Mouse (Mus musculus): ENCODE measurements around the gene Coro1a. TPM values are rescaled to one million over a fixed set of nuclear protein-coding genes. Genes with fewer than 3 reads are reported as not detected.
"Not testable (repeated sequence)": the region's sequence is repeated elsewhere in the genome, so short reads cannot be mapped to it uniquely, and the experiment has no call there.

Gene Coro1a
- polyA plus RNA-seq, 1 experiment from 2014 or later: 35.1 TPM

GRCm38 (mm10) chr7:126695210-126695611 lies 12.4 kb downstream of the Coro1a start, which contains the start of gene Bola2:
Gene Bola2 (plus strand): TSS chr7:126695401.
- under 1% methylated on average over 31 of the region's 31 CpGs for WGBS
- peak; percentile 47 for ATAC-seq (replicated peaks; ENCODE audit: low FRiP score, low TSS enrichment, low read depth)

GRCm38 (mm10) chr7:126694441-126695051 lies 13.0 kb downstream of the Coro1a start:
- H3K4me1 ChIP-seq (replicated peaks; ENCODE audit: control insufficient read depth, insufficient read depth, low read length): peaks cover 8% of the 10 kb centered on the region
- WGBS: 46% methylated on average over 10 of the region's 10 CpGs
- DNase-seq (ENCODE audit: low spot score): no peak
- H3K27me3 ChIP-seq (replicated peaks; ENCODE audit: control insufficient read depth, insufficient read depth, low read length): no peaks in the 10 kb centered on the region
- no peak for ATAC-seq (replicated peaks; ENCODE audit: low FRiP score, low TSS enrichment, low read depth)
- H3K36me3 ChIP-seq (ENCODE audit: control insufficient read depth, insufficient read depth, low read length): peaks cover 27% of the 10 kb centered on the region
- no peaks in the 10 kb centered on the region for H3K9me3 ChIP-seq (ENCODE audit: control insufficient read depth, low read length)
- H3K27ac ChIP-seq (ENCODE audit: low read depth): no peak overlapping the region
- H3K4me3 ChIP-seq (ENCODE audit: low read depth, low read length): peak overlapping the region; percentile 63
- H3K9ac ChIP-seq (ENCODE audit: low read length): peak overlapping the region; percentile 79; the same call in 1 of the 2 replicates
- peak overlapping the region; percentile 63 for H3K4me2 ChIP-seq (ENCODE audit: low read length)

More at GRCm38 (mm10) chr7:126695210-126695611, 12.4 kb downstream of the Coro1a start, which contains the start of gene Bola2:
- Histone ChIP-seq H3K9ac (ENCODE audit: low read length) (peak within 1 kb of the TSS; percentile 79), H3K27me3 (replicated peaks; ENCODE audit: control insufficient read depth, insufficient read depth, low read length) (no peaks in the 10 kb centered on the region), H3K4me1 (replicated peaks; ENCODE audit: control insufficient read depth, insufficient read depth, low read length) (peaks cover 8% of the 10 kb centered on the region), H3K4me2 (ENCODE audit: low read length) (peak within 1 kb of the TSS; percentile 85), H3K36me3 (ENCODE audit: control insufficient read depth, insufficient read depth, low read length) (peaks cover 27% of the 10 kb centered on the region), H3K4me3 (ENCODE audit: low read depth, low read length) (peak within 1 kb of the TSS; percentile 63), H3K9me3 (ENCODE audit: control insufficient read depth, low read length) (no peaks in the 10 kb centered on the region), H3K27ac (ENCODE audit: low read depth) (peak within 1 kb of the TSS; percentile 86)
- no peak for DNase-seq (ENCODE audit: low spot score)

- DNase-seq (ENCODE audit: low spot score) (no peak), ATAC-seq (replicated peaks; ENCODE audit: low FRiP score, low TSS enrichment, low read depth) (no peak)
- 85% methylated on average over 7 of the region's 7 CpGs for WGBS
- Histone ChIP-seq H3K27me3 (replicated peaks; ENCODE audit: control insufficient read depth, insufficient read depth, low read length) (no peaks in the 10 kb centered on the region), H3K4me3 (ENCODE audit: low read depth, low read length) (no peak overlapping the region), H3K9ac (ENCODE audit: low read length) (no peak overlapping the region), H3K4me1 (replicated peaks; ENCODE audit: control insufficient read depth, insufficient read depth, low read length) (peaks cover 8% of the 10 kb centered on the region), H3K4me2 (ENCODE audit: low read length) (no peak overlapping the region), H3K27ac (ENCODE audit: low read depth) (no peak overlapping the region), H3K9me3 (ENCODE audit: control insufficient read depth, low read length) (no peaks in the 10 kb centered on the region), H3K36me3 (ENCODE audit: control insufficient read depth, insufficient read depth, low read length) (peaks cover 27% of the 10 kb centered on the region)
Measured at GRCm38 (mm10) chr7:126693781-126694180, 13.8 kb downstream of the Coro1a start.

- Histone ChIP-seq H3K27me3 (replicated peaks; ENCODE audit: control insufficient read depth, insufficient read depth, low read length) (no peaks in the 10 kb centered on the region), H3K4me1 (replicated peaks; ENCODE audit: control insufficient read depth, insufficient read depth, low read length) (peaks cover 8% of the 10 kb centered on the region), H3K4me2 (ENCODE audit: low read length) (no peak overlapping the region), H3K27ac (ENCODE audit: low read depth) (no peak overlapping the region), H3K9me3 (ENCODE audit: control insufficient read depth, low read length) (no peaks in the 10 kb centered on the region), H3K36me3 (ENCODE audit: control insufficient read depth, insufficient read depth, low read length) (peaks cover 27% of the 10 kb centered on the region), H3K4me3 (ENCODE audit: low read depth, low read length) (no peak overlapping the region), H3K9ac (ENCODE audit: low read length) (no peak overlapping the region)
- ATAC-seq (replicated peaks; ENCODE audit: low FRiP score, low TSS enrichment, low read depth): no peak
- peak; percentile 88 for DNase-seq (ENCODE audit: low spot score)
- 35% methylated on average over 3 of the region's 3 CpGs for WGBS
Measured at GRCm38 (mm10) chr7:126693256-126693655, 14.3 kb downstream of the Coro1a start.

- Histone ChIP-seq H3K4me2 (ENCODE audit: low read length) (no peak overlapping the region), H3K4me3 (ENCODE audit: low read depth, low read length) (no peak overlapping the region), H3K4me1 (replicated peaks; ENCODE audit: control insufficient read depth, insufficient read depth, low read length) (peaks cover 8% of the 10 kb centered on the region), H3K9me3 (ENCODE audit: control insufficient read depth, low read length) (no peaks in the 10 kb centered on the region), H3K36me3 (ENCODE audit: control insufficient read depth, insufficient read depth, low read length) (peaks cover 24% of the 10 kb centered on the region), H3K27me3 (replicated peaks; ENCODE audit: control insufficient read depth, insufficient read depth, low read length) (no peaks in the 10 kb centered on the region), H3K9ac (ENCODE audit: low read length) (no peak overlapping the region), H3K27ac (ENCODE audit: low read depth) (no peak overlapping the region)
- DNase-seq (ENCODE audit: low spot score) (no peak), ATAC-seq (replicated peaks; ENCODE audit: low FRiP score, low TSS enrichment, low read depth) (no peak)
- 95% methylated on average over 26 of the region's 26 CpGs for WGBS
Measured at GRCm38 (mm10) chr7:126692426-126692825, 15.2 kb downstream of the Coro1a start.

GRCm38 (mm10) chr7:126691676-126692075 lies 15.9 kb downstream of the Coro1a start:
- WGBS: 93% methylated on average over 5 of the region's 5 CpGs
- H3K4me1 ChIP-seq (replicated peaks; ENCODE audit: control insufficient read depth, insufficient read depth, low read length): peaks cover 4% of the 10 kb centered on the region

GRCm38 (mm10) chr7:126690737-126691136 lies 16.9 kb downstream of the Coro1a start:
- ATAC-seq (replicated peaks; ENCODE audit: low FRiP score, low TSS enrichment, low read depth) (no peak), DNase-seq (ENCODE audit: low spot score) (no peak)
- Histone ChIP-seq H3K36me3 (ENCODE audit: control insufficient read depth, insufficient read depth, low read length) (peaks cover 21% of the 10 kb centered on the region), H3K9ac (ENCODE audit: low read length) (no peak overlapping the region), H3K4me2 (ENCODE audit: low read length) (no peak overlapping the region), H3K9me3 (ENCODE audit: control insufficient read depth, low read length) (no peaks in the 10 kb centered on the region), H3K4me3 (ENCODE audit: low read depth, low read length) (no peak overlapping the region), H3K27me3 (replicated peaks; ENCODE audit: control insufficient read depth, insufficient read depth, low read length) (no peaks in the 10 kb centered on the region), H3K4me1 (replicated peaks; ENCODE audit: control insufficient read depth, insufficient read depth, low read length) (no peaks in the 10 kb centered on the region; the same call in 1 of the 2 replicates), H3K27ac (ENCODE audit: low read depth) (no peak overlapping the region)
- 71% methylated on average over 3 of the region's 3 CpGs for WGBS

More at GRCm38 (mm10) chr7:126691676-126692075, 15.9 kb downstream of the Coro1a start:
- H3K4me2 ChIP-seq (ENCODE audit: low read length): no peak overlapping the region
- DNase-seq (ENCODE audit: low spot score): no peak
- no peak for ATAC-seq (replicated peaks; ENCODE audit: low FRiP score, low TSS enrichment, low read depth)
- no peaks in the 10 kb centered on the region for H3K9me3 ChIP-seq (ENCODE audit: control insufficient read depth, low read length)
- H3K36me3 ChIP-seq (ENCODE audit: control insufficient read depth, insufficient read depth, low read length): peaks cover 21% of the 10 kb centered on the region
- H3K9ac ChIP-seq (ENCODE audit: low read length): no peak overlapping the region
- no peak overlapping the region for H3K27ac ChIP-seq (ENCODE audit: low read depth)
- H3K27me3 ChIP-seq (replicated peaks; ENCODE audit: control insufficient read depth, insufficient read depth, low read length): no peaks in the 10 kb centered on the region
- no peak overlapping the region for H3K4me3 ChIP-seq (ENCODE audit: low read depth, low read length)

GRCm38 (mm10) chr7:126689021-126689420 lies 18.6 kb downstream of the Coro1a start:
- Histone ChIP-seq H3K4me1 (replicated peaks; ENCODE audit: control insufficient read depth, insufficient read depth, low read length) (no peaks in the 10 kb centered on the region), H3K27me3 (replicated peaks; ENCODE audit: control insufficient read depth, insufficient read depth, low read length) (no peaks in the 10 kb centered on the region), H3K27ac (ENCODE audit: low read depth) (no peak overlapping the region), H3K9ac (ENCODE audit: low read length) (no peak overlapping the region), H3K9me3 (ENCODE audit: control insufficient read depth, low read length) (no peaks in the 10 kb centered on the region), H3K36me3 (ENCODE audit: control insufficient read depth, insufficient read depth, low read length) (peaks cover 21% of the 10 kb centered on the region), H3K4me3 (ENCODE audit: low read depth, low read length) (no peak overlapping the region), H3K4me2 (ENCODE audit: low read length) (no peak overlapping the region)
- ATAC-seq (replicated peaks; ENCODE audit: low FRiP score, low TSS enrichment, low read depth) (no peak), DNase-seq (ENCODE audit: low spot score) (no peak)
- 84% methylated on average over 3 of the region's 3 CpGs for WGBS

DNA sequence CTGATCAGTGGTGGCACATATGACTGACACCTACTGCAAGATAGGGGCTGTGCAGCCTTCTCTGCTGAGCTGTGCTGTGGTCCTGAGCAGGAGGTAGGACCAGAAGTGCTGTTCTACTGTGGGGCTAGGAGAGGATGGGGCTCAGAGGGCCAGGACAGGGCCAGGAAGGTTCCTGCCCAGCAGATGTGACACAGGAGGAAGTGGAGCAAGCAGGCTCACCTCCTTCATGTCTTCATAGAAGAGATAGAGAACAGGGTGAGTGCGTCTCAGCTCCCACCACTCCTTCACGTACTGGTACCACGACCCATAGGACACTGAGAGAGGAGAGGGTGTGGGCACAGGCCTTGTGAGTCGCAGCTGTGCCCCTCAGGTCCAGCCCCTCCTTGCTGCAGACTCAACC lies 19.4 kb downstream of the Coro1a start:
- H3K4me1 ChIP-seq (replicated peaks; ENCODE audit: control insufficient read depth, insufficient read depth, low read length); H3K9me3 ChIP-seq (ENCODE audit: control insufficient read depth, low read length); DNase-seq (ENCODE audit: low spot score); H3K4me2 ChIP-seq (ENCODE audit: low read length); H3K4me3 ChIP-seq (ENCODE audit: low read depth, low read length); H3K27me3 ChIP-seq (replicated peaks; ENCODE audit: control insufficient read depth, insufficient read depth, low read length); ATAC-seq (replicated peaks; ENCODE audit: low FRiP score, low TSS enrichment, low read depth); H3K27ac ChIP-seq (ENCODE audit: low read depth); H3K9ac ChIP-seq (ENCODE audit: low read length): not testable (repeated sequence)
- WGBS: 83% methylated on average over 4 of the region's 4 CpGs
- H3K36me3 ChIP-seq (ENCODE audit: control insufficient read depth, insufficient read depth, low read length): peaks cover 21% of the 10 kb centered on the region
